Mouse (Mus musculus) cerebellum, adult (tissue): ENCODE data around the gene Stk32c.

Source experiments
- ATAC-seq: cut with Nextera tagmentation; 2 replicates; pipeline ENCODE4 v1.9.2; 2017; ENCODE audit warnings: mild to moderate bottlenecking, moderate library complexity, mixed read lengths; ENCODE audit not compliant: insufficient number of reproducible peaks, low FRiP score, low TSS enrichment

The Stk32c gene

DNA sequence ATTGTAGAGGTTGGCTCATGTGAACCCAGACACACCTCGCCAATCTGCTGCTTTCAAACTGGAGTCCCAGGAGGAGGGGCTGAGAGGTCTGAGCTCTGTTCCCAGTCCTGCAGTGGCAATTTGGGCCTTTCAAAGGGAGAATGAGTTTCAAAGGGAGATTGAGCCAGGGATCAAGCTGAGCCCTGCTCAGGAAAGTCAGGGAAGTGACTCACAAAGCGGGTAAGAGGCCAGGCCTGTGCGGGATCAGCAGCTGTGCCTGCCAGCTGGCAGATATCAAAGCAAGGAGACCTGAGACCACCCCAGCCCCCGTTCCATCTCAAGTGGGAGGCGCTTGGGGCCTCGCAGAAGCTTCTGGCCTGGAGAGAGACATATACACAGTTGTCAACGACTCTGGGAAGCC lies 135.8 kb downstream of the Stk32c start:
- peak; percentile 47; the same call in 1 of the 2 replicates for ATAC-seq

DNA sequence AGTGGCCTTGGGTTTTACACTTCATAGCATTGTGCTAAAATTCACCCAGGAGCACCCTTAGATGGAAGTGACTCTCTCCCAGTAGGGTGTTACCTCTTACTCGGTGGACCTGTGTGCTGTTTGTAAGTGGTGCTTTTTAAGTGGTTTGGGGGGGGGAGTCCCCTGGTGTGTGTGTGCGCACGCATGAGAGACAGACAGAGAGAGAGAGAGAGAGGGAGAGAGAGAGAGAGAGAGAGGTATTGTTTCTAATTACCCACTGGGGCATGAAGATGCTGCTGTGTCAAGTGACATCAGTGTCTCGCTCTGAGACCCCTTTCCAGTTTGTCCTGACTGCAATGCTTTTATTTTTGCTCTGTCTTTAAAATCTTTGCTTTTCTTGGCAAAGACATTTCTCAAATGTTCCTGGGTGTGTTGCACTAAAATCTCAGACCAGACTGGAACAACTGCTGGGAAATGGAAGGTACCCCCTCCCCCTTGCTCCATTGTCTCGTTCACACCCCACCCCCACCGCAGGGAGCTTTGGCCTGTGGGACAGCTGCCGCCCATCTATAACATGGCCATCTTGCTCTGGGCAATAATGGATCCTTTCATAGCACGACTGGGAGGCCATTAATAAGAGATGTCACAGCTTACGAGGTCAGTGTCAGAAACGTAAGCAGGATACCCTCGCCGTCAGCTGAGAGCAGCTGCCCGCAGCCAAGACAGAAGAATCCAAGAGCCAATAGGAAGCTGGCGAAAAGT lies 137.9 kb downstream of the Stk32c start:
- ATAC-seq = no peak

DNA sequence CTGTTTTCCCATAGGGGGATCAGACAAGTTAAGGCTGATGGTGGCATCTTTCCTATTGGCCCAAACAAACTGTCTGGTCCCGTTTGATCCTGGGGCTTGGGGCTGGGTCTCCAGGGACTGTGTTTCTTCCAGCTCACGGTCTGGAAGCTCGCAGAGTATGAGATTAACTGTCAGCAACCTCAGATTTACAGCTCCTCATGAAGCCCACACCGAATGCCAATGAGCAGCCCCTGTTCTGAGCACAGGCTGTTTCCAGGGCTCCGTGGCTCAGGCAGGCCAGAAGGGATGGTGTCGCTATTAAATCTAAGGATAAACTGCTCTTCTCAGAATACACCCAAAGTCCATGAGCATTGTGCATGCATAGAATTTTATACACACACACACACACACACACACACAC lies 138.9 kb downstream of the Stk32c start:
- ATAC-seq = no peak

GRCm38 (mm10) chr7:139068182-139068623 lies 144.9 kb downstream of the Stk32c start:
- peak; percentile 84 for ATAC-seq

GRCm38 (mm10) chr7:139063406-139063805 lies 149.7 kb downstream of the Stk32c start:
- ATAC-seq = no peak
